Mouse (Mus musculus): ENCODE data around the gene Fam129a.

DNA sequence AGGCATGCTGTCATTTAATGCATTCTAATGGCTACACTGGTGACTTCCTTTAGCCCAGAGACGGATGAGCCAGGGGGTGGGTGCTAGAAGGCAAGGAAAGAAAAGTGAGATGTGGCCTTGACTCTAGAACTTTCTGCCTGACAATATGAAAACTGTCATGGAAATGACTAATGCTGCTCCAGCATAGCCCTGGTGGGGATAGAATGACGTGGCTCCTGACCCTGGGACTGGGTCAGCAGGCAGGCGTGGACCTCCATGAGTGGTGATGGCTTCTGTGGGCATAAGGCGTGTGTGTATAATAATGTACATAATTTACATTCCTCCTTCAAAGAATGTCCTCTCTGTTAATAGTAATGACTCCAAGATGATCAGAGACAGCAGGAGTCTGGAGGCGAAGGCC is 104.7 kb downstream of the Fam129a start:
- TF ChIP-seq CTCF (IDR thresholded peaks at IDR 0.05; ENCODE audit: insufficient read depth, low read length) = no peak
- TF ChIP-seq POLR2A (IDR thresholded peaks at IDR 0.05; ENCODE audit: borderline replicate concordance, extremely low read depth, low read depth, low read length) = no peak
